ENCODE assay signal across 7 mouse cellular contexts in the genomic region with DNA sequence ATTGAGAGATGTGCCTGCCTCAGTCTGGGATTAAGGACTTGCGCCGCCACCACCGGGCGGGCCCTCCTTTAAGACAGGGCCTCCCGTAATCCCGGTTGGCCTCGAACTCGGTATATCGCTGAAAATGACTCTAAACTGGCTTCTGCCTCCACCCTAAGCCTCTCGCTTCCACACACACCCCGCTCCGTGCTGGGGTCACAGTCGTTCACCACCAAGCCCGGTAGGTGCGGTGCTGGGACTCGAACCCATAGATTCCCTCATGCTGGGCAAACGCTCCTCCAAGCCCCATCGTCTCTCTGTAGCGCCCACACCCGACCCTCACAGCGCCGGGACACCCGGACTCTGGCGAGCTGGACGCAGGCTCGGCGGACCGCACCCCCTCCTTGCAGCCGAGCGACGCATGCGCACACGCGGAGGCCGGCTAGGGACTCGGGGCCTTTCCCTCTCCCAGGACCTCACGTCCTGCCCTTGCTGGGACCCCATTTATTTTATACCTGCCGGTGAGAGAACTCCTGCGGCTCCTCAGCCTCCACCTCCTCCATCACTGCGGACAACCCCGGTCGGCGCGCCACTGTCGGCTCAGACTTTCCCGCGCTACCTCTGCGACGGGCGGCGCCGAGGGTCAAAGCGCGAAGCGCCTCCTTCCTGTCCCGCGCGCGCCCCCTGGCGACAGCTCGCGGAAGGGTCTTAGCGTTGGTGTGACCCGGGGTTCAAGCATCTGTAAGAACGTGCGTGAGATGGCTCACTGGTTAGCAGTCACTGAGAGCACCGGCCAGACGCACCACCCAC. TPM values are rescaled to one million over a fixed set of nuclear protein-coding genes. Genes with fewer than 3 reads are reported as not detected.
DNase-seq lines count a peak whose midpoint lies in the region; ATAC-seq lines count a peak whose summit lies in the region.

A gene (minus strand): TSS at position 648 of the 789 bp plus-strand sequence.

- peak within 1 kb of the TSS; percentile 73 for H3K4me3 ChIP-seq in limb, embryonic 10.5 days
- H3K4me3 ChIP-seq in midbrain, embryonic 13.5 days (replicated peaks) = peak within 1 kb of the TSS; percentile 61

- peak; percentile 96 for ATAC-seq in granulocyte monocyte progenitor cell, adult 5-6 weeks (replicated peaks; ENCODE audit: poor library complexity, severe bottlenecking)
- peak; percentile 94 for ATAC-seq in midbrain, embryonic 13.5 days

- peak; percentile 78 for DNase-seq in adrenal gland, adult 8-10 months
- peak; percentile 98 for DNase-seq in embryo, embryonic 9.5 days (ENCODE audit: extremely low spot score)
- peak; percentile 84 for DNase-seq in kidney, adult 11 months
- DNase-seq in limb, embryonic 10.5 days (ENCODE audit: low spot score) = peak; percentile 99
- peak; percentile 78 for DNase-seq in spleen, adult 12 weeks (ENCODE audit: low spot score)

- peaks cover 14% of the 10 kb centered on the region for H3K4me1 ChIP-seq in limb, embryonic 10.5 days
- peaks cover 8% of the 10 kb centered on the region for H3K4me1 ChIP-seq in midbrain, embryonic 13.5 days (replicated peaks)

- peak within 1 kb of the TSS; percentile 93 for H3K27ac ChIP-seq in limb, embryonic 10.5 days
- peak within 1 kb of the TSS; percentile 80 for H3K27ac ChIP-seq in midbrain, embryonic 13.5 days

- H3K36me3 ChIP-seq in limb, embryonic 10.5 days = peaks cover 19% of the 10 kb centered on the region
- H3K36me3 ChIP-seq in midbrain, embryonic 13.5 days = no peaks in the 10 kb centered on the region

- WGBS in limb, embryonic 10.5 days = 1% methylated on average over 68 of the region's 68 CpGs
- under 1% methylated on average over 68 of the region's 68 CpGs for WGBS in midbrain, embryonic 13.5 days

- H3K9ac ChIP-seq in midbrain, embryonic 13.5 days (replicated peaks) = peak within 1 kb of the TSS; percentile 72

- H3K27me3 ChIP-seq in limb, embryonic 10.5 days (ENCODE audit: low read depth, poor library complexity, severe bottlenecking) = no peaks in the 10 kb centered on the region
- H3K27me3 ChIP-seq in midbrain, embryonic 13.5 days = no peaks in the 10 kb centered on the region

- peak within 1 kb of the TSS; percentile 62 for H3K4me2 ChIP-seq in midbrain, embryonic 13.5 days (replicated peaks)

- no peaks in the 10 kb centered on the region for H3K9me3 ChIP-seq in limb, embryonic 10.5 days (replicated peaks)
- H3K9me3 ChIP-seq in midbrain, embryonic 13.5 days = no peaks in the 10 kb centered on the region

RNA-seq across cellular contexts. Expression of the gene that starts here (rescaled TPM):
- total RNA-seq in adrenal gland, adult 8-10 months (2022) = 10 to 100 TPM; 10.3 to 21.1 (median 14.9) TPM
- total RNA-seq in granulocyte monocyte progenitor cell, adult 5-6 weeks (2014; fragmentation: Nextera tagmentation) = 29.2 and 36.6 TPM in 2 replicates
- 19.4 and 25.6 TPM in 2 replicates for total RNA-seq in granulocyte monocyte progenitor cell, adult 5-6 weeks (2017)
- polyA plus RNA-seq in limb, embryonic 10.5 days (2016; fragmentation: Nextera tagmentation; extraction: Ambion mirVana) = 56.2 and 59.6 TPM in 2 replicates
- 22.9 and 24.6 TPM in 2 replicates for polyA plus RNA-seq in midbrain, embryonic 13.5 days (2015; fragmentation: Nextera tagmentation; extraction: Ambion mirVana)

Comparison
In these comparisons a context has a peak if more than half of its experiments do, and no peak if none do; other contexts are left out.
1. Peak in every context shown above with its lines: DNase-seq, ATAC-seq, H3K4me3 ChIP-seq and H3K27ac ChIP-seq.